Mouse (Mus musculus) kidney, adult 8-10 months (tissue): ENCODE data around the gene Elmod2.
"Not testable (repeated sequence)": the region's sequence is repeated elsewhere in the genome, so short reads cannot be mapped to it uniquely, and the experiment has no call there.

Experiments
- DNase-seq, 2 experiments: peaks; one replicate each; pipeline ENCODE4 v3.0.0; 2022

Elmod2 gene

GRCm38 (mm10) chr8:83331899-83332697 lies at the start of gene Elmod2:
Elmod2 (minus strand) TSS chr8:83332486.
- peak; percentile 97 to 98 for DNase-seq

- no peak for DNase-seq
These were observed 48.7 kb upstream of the Elmod2 start for GRCm38 (mm10) chr8:83381016-83381415.

- no peak for DNase-seq
These were observed 47.9 kb upstream of the Elmod2 start for GRCm38 (mm10) chr8:83380141-83380540.

GRCm38 (mm10) chr8:83377231-83377630 lies 44.9 kb upstream of the Elmod2 start:
- DNase-seq: no peak

GRCm38 (mm10) chr8:83363156-83363769 lies 31.0 kb upstream of the Elmod2 start:
- DNase-seq: no peak

GRCm38 (mm10) chr8:83351315-83351714 lies 19.0 kb upstream of the Elmod2 start:
- no peak for DNase-seq

- DNase-seq: no peak
These were observed 16.0 kb upstream of the Elmod2 start, which contains the start of gene Mgat4d for GRCm38 (mm10) chr8:83348263-83348662. Mgat4d (plus strand) TSS chr8:83348471.

GRCm38 (mm10) chr8:83342693-83343092 lies 10.4 kb upstream of the Elmod2 start:
- no peak for DNase-seq

GRCm38 (mm10) chr8:83342076-83342475 lies 9.8 kb upstream of the Elmod2 start:
- DNase-seq: no peak

- no peak for DNase-seq
These were observed 578 bp upstream of the Elmod2 start for GRCm38 (mm10) chr8:83332864-83333263.

GRCm38 (mm10) chr8:83331567-83331898 lies 753 bp downstream of the Elmod2 start:
- DNase-seq: peak in 1 of 2 experiments; percentile 5

GRCm38 (mm10) chr8:83327889-83328288 lies 4.4 kb downstream of the Elmod2 start:
- DNase-seq: no peak

- no peak for DNase-seq
These were observed 9.2 kb downstream of the Elmod2 start for GRCm38 (mm10) chr8:83323056-83323455.

- no peak for DNase-seq
These were observed 9.9 kb downstream of the Elmod2 start for GRCm38 (mm10) chr8:83322374-83322773.

GRCm38 (mm10) chr8:83320543-83320942 lies 11.7 kb downstream of the Elmod2 start:
- no peak for DNase-seq

GRCm38 (mm10) chr8:83315691-83316090 lies 16.6 kb downstream of the Elmod2 start:
- DNase-seq: no peak

GRCm38 (mm10) chr8:83315084-83315483 lies 17.2 kb downstream of the Elmod2 start:
- DNase-seq: not testable (repeated sequence)

GRCm38 (mm10) chr8:83309836-83310235 lies 22.4 kb downstream of the Elmod2 start:
- DNase-seq: no peak

GRCm38 (mm10) chr8:83304946-83305345 lies 27.3 kb downstream of the Elmod2 start:
- DNase-seq: no peak

GRCm38 (mm10) chr8:83300135-83300534 lies 32.2 kb downstream of the Elmod2 start:
- peak in 1 of 2 experiments; percentile 9 for DNase-seq

- DNase-seq: no peak
These were observed 34.9 kb downstream of the Elmod2 start for GRCm38 (mm10) chr8:83297375-83297774.

- DNase-seq: no peak
These were observed 42.1 kb downstream of the Elmod2 start, which contains the start of gene Ucp1 for GRCm38 (mm10) chr8:83290176-83290575. Ucp1 (plus strand) TSS chr8:83290352.

- no peak for DNase-seq
These were observed 46.9 kb downstream of the Elmod2 start for GRCm38 (mm10) chr8:83285391-83285790.

GRCm38 (mm10) chr8:83278431-83278830 lies 53.9 kb downstream of the Elmod2 start:
- no peak for DNase-seq
